8 mouse cellular contexts compared by ENCODE assay signal in genomic region chr2:135329782-135330545, GRCm38 (mm10).
DNase-seq lines count a peak whose midpoint lies in the region; ATAC-seq lines count a peak whose summit lies in the region.

No protein-coding gene starts in this region.

- peak overlapping the region; percentile 60 for H3K4me2 ChIP-seq in heart, embryonic 14.5 days (ENCODE audit: low read length)
- peak overlapping the region; percentile 55 for H3K4me2 ChIP-seq in kidney, embryonic 15.5 days
- peak overlapping the region; percentile 60 for H3K4me2 ChIP-seq in limb, embryonic 13.5 days (replicated peaks)

- H3K4me3 ChIP-seq in heart, embryonic 14.5 days (ENCODE audit: control insufficient read depth in 1 of 2, insufficient read depth in 1 of 2, low read depth in 1 of 2, low read length in 2 of 2): 0 out of 4 replicates have a peak overlapping the region, but pooled peaks of 1 of the 2 experiments have one; percentile 16
- peak overlapping the region; percentile 28 for H3K4me3 ChIP-seq in kidney, embryonic 15.5 days (replicated peaks)
- peak overlapping the region; percentile 31 for H3K4me3 ChIP-seq in limb, embryonic 13.5 days

- ATAC-seq in activated CD4-positive, CD25-positive, alpha-beta regulatory T cell, adult 4 months: peak; percentile 65
- no peak for ATAC-seq in heart, embryonic 14.5 days (ENCODE audit: insufficient number of reproducible peaks, insufficient read depth, low FRiP score, low read depth)
- peak; percentile 84 for ATAC-seq in kidney, embryonic 15.5 days (replicated peaks; ENCODE audit: low FRiP score)
- peak; percentile 45; the same call in 1 of the 2 replicates for ATAC-seq in limb, embryonic 13.5 days (ENCODE audit: low FRiP score, low read depth)

- H3K27me3 ChIP-seq in heart, embryonic 14.5 days (ENCODE audit: control insufficient read depth, insufficient read depth, low read length): no peaks in the 10 kb centered on the region
- 0 out of 2 replicates have a peak, but pooled peaks cover 7% of the 10 kb centered on the region for H3K27me3 ChIP-seq in kidney, embryonic 15.5 days
- H3K27me3 ChIP-seq in limb, embryonic 13.5 days: no peaks in the 10 kb centered on the region

- no peak overlapping the region for H3K27ac ChIP-seq in heart, embryonic 14.5 days (replicated peaks in 1 of 2; ENCODE audit: control insufficient read depth in 1 of 2, insufficient read depth in 1 of 2, low read depth in 2 of 2, low read length in 2 of 2)
- H3K27ac ChIP-seq in kidney, embryonic 15.5 days: no peak overlapping the region
- H3K27ac ChIP-seq in limb, embryonic 13.5 days: no peak overlapping the region

- no peak overlapping the region for H3K9ac ChIP-seq in heart, embryonic 14.5 days (ENCODE audit: low read length)
- H3K9ac ChIP-seq in kidney, embryonic 15.5 days: no peak overlapping the region
- H3K9ac ChIP-seq in limb, embryonic 13.5 days: no peak overlapping the region

- DNase-seq in ES-CJ7 (ENCODE audit: low read depth, low spot score): peak; percentile 67
- DNase-seq in embryo, embryonic 9.5 days (ENCODE audit: extremely low spot score): peak; percentile 61
- peak; percentile 31 for DNase-seq in neural tube, embryonic 10.5 days (ENCODE audit: extremely low spot score, low spot score)
- no peak for DNase-seq in gastrocnemius, postnatal 10 days

- no peaks in the 10 kb centered on the region for H3K9me3 ChIP-seq in heart, embryonic 14.5 days (ENCODE audit: control insufficient read depth, low read length)
- no peaks in the 10 kb centered on the region for H3K9me3 ChIP-seq in kidney, embryonic 15.5 days (replicated peaks)
- H3K9me3 ChIP-seq in limb, embryonic 13.5 days: no peaks in the 10 kb centered on the region

- H3K4me1 ChIP-seq in heart, embryonic 14.5 days (ENCODE audit: control insufficient read depth in 2 of 2, insufficient read depth in 2 of 2, low read length in 2 of 2): no peaks in the 10 kb centered on the region; a peak in 1 of 4 replicates
- H3K4me1 ChIP-seq in kidney, embryonic 15.5 days: peaks cover 4% of the 10 kb centered on the region; the same call in 1 of the 2 replicates
- H3K4me1 ChIP-seq in limb, embryonic 13.5 days: peaks cover 10% of the 10 kb centered on the region

- 11% methylated on average over 14 of the region's 14 CpGs for WGBS in heart, embryonic 14.5 days
- 7% methylated on average over 14 of the region's 14 CpGs for WGBS in kidney, embryonic 15.5 days
- 7% methylated on average over 14 of the region's 14 CpGs for WGBS in limb, embryonic 13.5 days

- no peaks in the 10 kb centered on the region for H3K36me3 ChIP-seq in heart, embryonic 14.5 days (ENCODE audit: control insufficient read depth, insufficient read depth, low read length)
- H3K36me3 ChIP-seq in kidney, embryonic 15.5 days: no peaks in the 10 kb centered on the region
- H3K36me3 ChIP-seq in limb, embryonic 13.5 days: no peaks in the 10 kb centered on the region
